Mouse (Mus musculus): Measurements from ENCODE around the gene Ubald1.

DNA sequence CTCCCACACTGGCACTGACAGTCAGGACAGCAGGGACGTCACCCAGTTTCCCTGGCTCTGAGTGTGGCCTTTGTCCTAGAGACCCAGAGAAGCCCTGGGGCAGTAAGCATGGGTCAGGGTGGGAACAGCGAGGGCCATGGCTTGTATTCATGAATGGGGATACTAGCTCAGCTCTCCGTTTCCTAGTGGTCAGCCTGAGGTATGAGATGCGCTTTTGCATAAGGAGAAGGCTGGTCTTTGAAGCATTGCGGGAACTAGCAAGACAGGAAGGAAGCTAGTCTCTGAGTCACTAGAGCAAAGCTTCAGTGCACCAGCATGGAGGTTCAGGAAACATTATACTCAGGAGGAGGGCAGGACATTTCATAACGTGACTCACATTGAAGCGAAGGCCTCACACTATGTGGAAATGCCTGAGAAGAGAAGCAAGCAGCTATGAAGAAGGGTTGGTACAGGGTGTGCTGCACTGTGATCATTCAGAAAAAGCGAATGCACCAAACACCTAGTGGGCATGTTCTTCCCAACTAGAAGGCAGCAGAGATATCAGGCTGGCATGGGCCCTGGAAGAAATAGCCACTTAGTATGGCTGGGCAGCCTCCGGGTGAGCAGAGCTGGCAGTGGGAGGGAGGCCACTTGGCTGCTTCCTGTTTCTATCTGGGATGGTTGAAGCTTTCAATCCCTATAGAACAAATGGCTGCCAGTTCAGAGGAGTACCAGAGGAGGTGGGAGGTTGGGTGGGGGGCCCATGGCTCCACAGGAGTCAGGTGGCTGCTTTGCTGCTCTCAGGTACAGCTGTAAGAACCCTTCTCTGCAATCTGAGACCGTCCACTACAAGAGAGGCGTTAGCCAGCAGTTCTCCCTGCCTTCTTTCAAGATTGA lies 33.0 kb upstream of the Ubald1 start:
- peak; percentile 22; the same call in 1 of the 2 replicates for TF ChIP-seq CTCF (IDR thresholded peaks at IDR 0.05; ENCODE audit: control insufficient read depth, insufficient read depth, low read length)
- no peak for TF ChIP-seq POLR2A (IDR thresholded peaks at IDR 0.05; ENCODE audit: borderline replicate concordance, control insufficient read depth, low read depth, low read length)

Data from bone marrow, adult 2 months (tissue).